Mouse (Mus musculus): Measurements from ENCODE around the gene Cecr2. TPM values are rescaled to one million over a fixed set of nuclear protein-coding genes. Genes with fewer than 3 reads are reported as not detected.

The Cecr2 gene
- polyA plus RNA-seq, 1 experiment from 2014 or later = 3.6 TPM

GRCm38 (mm10) chr6:120777533-120777932 is 111.4 kb downstream of the Cecr2 start:
- Histone ChIP-seq H3K4me3 (replicated peaks; ENCODE audit: low read depth, low read length) (no peak overlapping the region), H3K27me3 (ENCODE audit: insufficient read depth, low read length) (no peaks in the 10 kb centered on the region), H3K27ac (no peak overlapping the region), H3K9ac (ENCODE audit: low read depth, low read length) (no peak overlapping the region), H3K36me3 (ENCODE audit: insufficient read depth, low read length) (no peaks in the 10 kb centered on the region), H3K4me2 (ENCODE audit: low read length) (no peak overlapping the region), H3K4me1 (replicated peaks; ENCODE audit: insufficient read depth, low read length) (no peaks in the 10 kb centered on the region), H3K9me3 (replicated peaks; ENCODE audit: low read length) (no peaks in the 10 kb centered on the region)
- WGBS = 69% methylated on average over 9 of the region's 9 CpGs
- DNase-seq (ENCODE audit: low spot score) = no peak
- no peak for TF ChIP-seq CTCF (IDR thresholded peaks at IDR 0.05; ENCODE audit: low read depth)
- no peak for ATAC-seq (replicated peaks; ENCODE audit: low FRiP score, low read depth)

- Histone ChIP-seq H3K27me3 (ENCODE audit: insufficient read depth, low read length) (no peaks in the 10 kb centered on the region), H3K9me3 (replicated peaks; ENCODE audit: low read length) (no peaks in the 10 kb centered on the region), H3K4me3 (replicated peaks; ENCODE audit: low read depth, low read length) (no peak overlapping the region), H3K4me2 (ENCODE audit: low read length) (no peak overlapping the region), H3K36me3 (ENCODE audit: insufficient read depth, low read length) (no peaks in the 10 kb centered on the region), H3K9ac (ENCODE audit: low read depth, low read length) (no peak overlapping the region), H3K4me1 (replicated peaks; ENCODE audit: insufficient read depth, low read length) (no peaks in the 10 kb centered on the region), H3K27ac (no peak overlapping the region)
- DNase-seq (ENCODE audit: low spot score) (no peak), ATAC-seq (replicated peaks; ENCODE audit: low FRiP score, low read depth) (no peak)
- 38% methylated on average over 3 of the region's 3 CpGs for WGBS
- TF ChIP-seq CTCF (IDR thresholded peaks at IDR 0.05; ENCODE audit: low read depth) = no peak
Measured at GRCm38 (mm10) chr6:120778226-120778625, 112.1 kb downstream of the Cecr2 start.

- no peak overlapping the region for H3K27ac ChIP-seq
- 82% methylated on average over 2 of the region's 2 CpGs for WGBS
- ATAC-seq (replicated peaks; ENCODE audit: low FRiP score, low read depth) = no peak
- no peaks in the 10 kb centered on the region for H3K4me1 ChIP-seq (replicated peaks; ENCODE audit: insufficient read depth, low read length)
- H3K36me3 ChIP-seq (ENCODE audit: insufficient read depth, low read length) = no peaks in the 10 kb centered on the region
- no peak overlapping the region for H3K9ac ChIP-seq (ENCODE audit: low read depth, low read length)
- no peaks in the 10 kb centered on the region for H3K27me3 ChIP-seq (ENCODE audit: insufficient read depth, low read length)
- no peak for DNase-seq (ENCODE audit: low spot score)
- no peak overlapping the region for H3K4me3 ChIP-seq (replicated peaks; ENCODE audit: low read depth, low read length)
- H3K4me2 ChIP-seq (ENCODE audit: low read length) = no peak overlapping the region
- TF ChIP-seq CTCF (IDR thresholded peaks at IDR 0.05; ENCODE audit: low read depth) = no peak
- no peaks in the 10 kb centered on the region for H3K9me3 ChIP-seq (replicated peaks; ENCODE audit: low read length)
Measured at GRCm38 (mm10) chr6:120782948-120783347, 116.8 kb downstream of the Cecr2 start.

GRCm38 (mm10) chr6:120784351-120784750 is 118.2 kb downstream of the Cecr2 start:
- no peaks in the 10 kb centered on the region for H3K36me3 ChIP-seq (ENCODE audit: insufficient read depth, low read length)
- no peaks in the 10 kb centered on the region for H3K4me1 ChIP-seq (replicated peaks; ENCODE audit: insufficient read depth, low read length)
- no peaks in the 10 kb centered on the region for H3K27me3 ChIP-seq (ENCODE audit: insufficient read depth, low read length)
- WGBS = 59% methylated on average over 7 of the region's 7 CpGs
- no peak overlapping the region for H3K4me3 ChIP-seq (replicated peaks; ENCODE audit: low read depth, low read length)
- DNase-seq (ENCODE audit: low spot score) (no peak), ATAC-seq (replicated peaks; ENCODE audit: low FRiP score, low read depth) (no peak)
- no peaks in the 10 kb centered on the region for H3K9me3 ChIP-seq (replicated peaks; ENCODE audit: low read length)
- H3K4me2 ChIP-seq (ENCODE audit: low read length) = no peak overlapping the region
- TF ChIP-seq CTCF (IDR thresholded peaks at IDR 0.05; ENCODE audit: low read depth) = no peak
- H3K9ac ChIP-seq (ENCODE audit: low read depth, low read length) = no peak overlapping the region
- H3K27ac ChIP-seq = no peak overlapping the region

- Histone ChIP-seq H3K9me3 (replicated peaks; ENCODE audit: low read length) (no peaks in the 10 kb centered on the region), H3K4me1 (replicated peaks; ENCODE audit: insufficient read depth, low read length) (no peaks in the 10 kb centered on the region)
- WGBS = 68% methylated on average over 5 of the region's 5 CpGs
Measured at GRCm38 (mm10) chr6:120788068-120788607, 122.0 kb downstream of the Cecr2 start.

GRCm38 (mm10) chr6:120788904-120789303 is 122.7 kb downstream of the Cecr2 start:
- peak; percentile 42 for DNase-seq (ENCODE audit: low spot score)
- peaks cover 20% of the 10 kb centered on the region for H3K36me3 ChIP-seq (ENCODE audit: insufficient read depth, low read length)
- TF ChIP-seq CTCF (IDR thresholded peaks at IDR 0.05; ENCODE audit: low read depth) = peak; percentile 53

More at GRCm38 (mm10) chr6:120788068-120788607, 122.0 kb downstream of the Cecr2 start:
- ATAC-seq (replicated peaks; ENCODE audit: low FRiP score, low read depth) = no peak
- Histone ChIP-seq H3K9ac (ENCODE audit: low read depth, low read length) (no peak overlapping the region), H3K4me3 (replicated peaks; ENCODE audit: low read depth, low read length) (no peak overlapping the region), H3K27ac (no peak overlapping the region), H3K36me3 (ENCODE audit: insufficient read depth, low read length) (peaks cover 12% of the 10 kb centered on the region; the same call in 1 of the 2 replicates), H3K4me2 (ENCODE audit: low read length) (no peak overlapping the region), H3K27me3 (ENCODE audit: insufficient read depth, low read length) (no peaks in the 10 kb centered on the region)
- no peak for DNase-seq (ENCODE audit: low spot score)
- no peak for TF ChIP-seq CTCF (IDR thresholded peaks at IDR 0.05; ENCODE audit: low read depth)

GRCm38 (mm10) chr6:120790153-120790552 is 124.0 kb downstream of the Cecr2 start:
- H3K36me3 ChIP-seq (ENCODE audit: insufficient read depth, low read length) = peaks cover 29% of the 10 kb centered on the region
- H3K27me3 ChIP-seq (ENCODE audit: insufficient read depth, low read length) = no peaks in the 10 kb centered on the region
- DNase-seq (ENCODE audit: low spot score) = no peak
- no peak for ATAC-seq (replicated peaks; ENCODE audit: low FRiP score, low read depth)
- WGBS = 93% methylated on average over 10 of the region's 11 CpGs
- TF ChIP-seq CTCF (IDR thresholded peaks at IDR 0.05; ENCODE audit: low read depth) = no peak
- H3K4me2 ChIP-seq (ENCODE audit: low read length) = no peak overlapping the region
- H3K9me3 ChIP-seq (replicated peaks; ENCODE audit: low read length) = no peaks in the 10 kb centered on the region
- no peak overlapping the region for H3K27ac ChIP-seq
- H3K9ac ChIP-seq (ENCODE audit: low read depth, low read length) = no peak overlapping the region
- no peak overlapping the region for H3K4me3 ChIP-seq (replicated peaks; ENCODE audit: low read depth, low read length)
- no peaks in the 10 kb centered on the region for H3K4me1 ChIP-seq (replicated peaks; ENCODE audit: insufficient read depth, low read length)

More at GRCm38 (mm10) chr6:120788904-120789303, 122.7 kb downstream of the Cecr2 start:
- H3K4me1 ChIP-seq (replicated peaks; ENCODE audit: insufficient read depth, low read length) = no peaks in the 10 kb centered on the region
- H3K27me3 ChIP-seq (ENCODE audit: insufficient read depth, low read length) = no peaks in the 10 kb centered on the region
- ATAC-seq (replicated peaks; ENCODE audit: low FRiP score, low read depth) = no peak
- H3K9ac ChIP-seq (ENCODE audit: low read depth, low read length) = no peak overlapping the region
- no peak overlapping the region for H3K27ac ChIP-seq
- H3K9me3 ChIP-seq (replicated peaks; ENCODE audit: low read length) = no peaks in the 10 kb centered on the region
- H3K4me2 ChIP-seq (ENCODE audit: low read length) = no peak overlapping the region
- H3K4me3 ChIP-seq (replicated peaks; ENCODE audit: low read depth, low read length) = no peak overlapping the region

Data from kidney, postnatal 0 days (tissue).